Mouse (Mus musculus) retina, adult 2 months (tissue): Measurements from ENCODE around the gene 1700123O20Rik.
A peak's percentile ranks its signal among the peaks of the same experiment; 100 is the strongest.

Source experiments
- DNase-seq: peaks from one replicate; pipeline ENCODE4 v3.0.0-alpha.2; 2012; ENCODE audit warnings: low read depth, low spot score

The 1700123O20Rik gene

GRCm38 (mm10) chr14:54678657-54679304, 7.2 kb upstream of the 1700123O20Rik start:
- DNase-seq, result no peak

GRCm38 (mm10) chr14:54682396-54682795, 3.6 kb upstream of the 1700123O20Rik start:
- no peak for DNase-seq

- DNase-seq, result no peak
These were observed 545 bp upstream of the 1700123O20Rik start for GRCm38 (mm10) chr14:54685471-54685870.

- DNase-seq, result peak; percentile 99
These were observed 617 bp downstream of the 1700123O20Rik start, which contains the start of gene Acin1 for GRCm38 (mm10) chr14:54686522-54687143. Gene Acin1 (minus strand): TSS chr14:54686931.

GRCm38 (mm10) chr14:54687251-54687650, 1.2 kb downstream of the 1700123O20Rik start:
- DNase-seq, result no peak

GRCm38 (mm10) chr14:54695042-54695441, 9.0 kb downstream of the 1700123O20Rik start:
- DNase-seq, result no peak

GRCm38 (mm10) chr14:54696752-54697151, 10.7 kb downstream of the 1700123O20Rik start:
- DNase-seq, result no peak

GRCm38 (mm10) chr14:54698733-54699132, 12.7 kb downstream of the 1700123O20Rik start, which contains the start of gene Gm29776:
Gene Gm29776 (minus strand): TSS chr14:54698833.
- no peak for DNase-seq

GRCm38 (mm10) chr14:54699586-54699985, 13.6 kb downstream of the 1700123O20Rik start:
- DNase-seq, result no peak

- peak; percentile 57 for DNase-seq
These were observed 15.3 kb downstream of the 1700123O20Rik start for GRCm38 (mm10) chr14:54701298-54701697.

- DNase-seq, result no peak
These were observed 17.2 kb downstream of the 1700123O20Rik start for GRCm38 (mm10) chr14:54703207-54703606.

- DNase-seq, result no peak
These were observed 19.8 kb downstream of the 1700123O20Rik start for GRCm38 (mm10) chr14:54705844-54706243.

- DNase-seq, result no peak
These were observed 20.7 kb downstream of the 1700123O20Rik start for GRCm38 (mm10) chr14:54706589-54707320.

- DNase-seq, result no peak
These were observed 23.0 kb downstream of the 1700123O20Rik start for GRCm38 (mm10) chr14:54709054-54709453.

- DNase-seq, result no peak
These were observed 26.1 kb downstream of the 1700123O20Rik start, which contains the start of gene Cebpe for GRCm38 (mm10) chr14:54712074-54712473. Gene Cebpe (minus strand): TSS chr14:54712174.

- no peak for DNase-seq
These were observed 26.8 kb downstream of the 1700123O20Rik start for GRCm38 (mm10) chr14:54712861-54713260.

- DNase-seq, result peak; percentile 65
These were observed 28.1 kb downstream of the 1700123O20Rik start for GRCm38 (mm10) chr14:54714121-54714520.

- DNase-seq, result no peak
These were observed 28.6 kb downstream of the 1700123O20Rik start for GRCm38 (mm10) chr14:54714617-54715081.

- DNase-seq, result no peak
These were observed 29.4 kb downstream of the 1700123O20Rik start for GRCm38 (mm10) chr14:54715402-54715801.

GRCm38 (mm10) chr14:54720041-54720440, 34.0 kb downstream of the 1700123O20Rik start:
- no peak for DNase-seq

GRCm38 (mm10) chr14:54720654-54721350, 34.8 kb downstream of the 1700123O20Rik start:
- no peak for DNase-seq

GRCm38 (mm10) chr14:54721711-54722110, 35.7 kb downstream of the 1700123O20Rik start:
- DNase-seq, result no peak
